Mouse (Mus musculus) stomach, postnatal 0 days (tissue): ENCODE data around the gene Atp4b. TPM values are rescaled to one million over a fixed set of nuclear protein-coding genes. Genes with fewer than 3 reads are reported as not detected.

ENCODE experiments used
- ATAC-seq: fragments of 200-750 bp; cut with Nextera tagmentation; 2 replicates; pipeline ENCODE4 v1.8.0; 2017; ENCODE audit not compliant: low FRiP score, low TSS enrichment
- DNase-seq: peaks from one replicate; pipeline ENCODE4 v3.0.0-alpha.2; 2016; ENCODE audit warnings: low spot score
- H3K27ac ChIP-seq: fragments of 300-500 bp; sonication (generic); replicated peaks from 2 replicates; pipeline ENCODE4 v1.5.1; 2014; ENCODE audit warnings: mild to moderate bottlenecking, control low read depth
- H3K27me3 ChIP-seq: fragments of 300-500 bp; sonication (generic); 2 replicates; pipeline ENCODE4 v1.6.1; 2014; ENCODE audit warnings: low read length; ENCODE audit not compliant: control insufficient read depth, insufficient read depth
- H3K36me3 ChIP-seq: fragments of 300-500 bp; sonication (generic); 2 replicates; pipeline ENCODE4 v1.6.1; 2014; ENCODE audit warnings: low read length, mixed read lengths; ENCODE audit not compliant: control insufficient read depth, insufficient read depth
- H3K4me1 ChIP-seq: fragments of 300-500 bp; sonication (generic); replicated peaks from 2 replicates; pipeline ENCODE4 v1.6.1; 2014; ENCODE audit warnings: antibody characterized with exemption; ENCODE audit not compliant: control insufficient read depth, insufficient read depth
- H3K4me2 ChIP-seq: fragments of 300-500 bp; sonication (generic); replicated peaks from 2 replicates; pipeline ENCODE4 v1.6.1; 2014; ENCODE audit warnings: low read depth, mild to moderate bottlenecking, control low read depth, moderate library complexity
- H3K4me3 ChIP-seq: fragments of 300-500 bp; sonication (generic); 2 replicates; pipeline ENCODE4 v1.5.1; 2014; ENCODE audit warnings: low read depth, low read length, control low read depth
- H3K9ac ChIP-seq: fragments of 300-500 bp; sonication (generic); 2 replicates; pipeline ENCODE4 v1.6.1; 2014; ENCODE audit warnings: mild to moderate bottlenecking, low read length, control low read depth, mixed read lengths
- H3K9me3 ChIP-seq: fragments of 300-500 bp; sonication (generic); 2 replicates; pipeline ENCODE4 v1.6.1; 2016; ENCODE audit warnings: low read length; ENCODE audit not compliant: control insufficient read depth
- CTCF ChIP-seq: IDR thresholded peaks from 2 replicates; pipeline ENCODE4 v1.5.1; 2016; ENCODE audit warnings: antibody characterized with exemption, low read depth, mild to moderate bottlenecking, moderate library complexity
- EP300 ChIP-seq: optimal IDR thresholded peaks from 2 replicates; pipeline ENCODE3; 2016; ENCODE audit warnings: antibody characterized with exemption
- WGBS: fragments of 180-500 bp; shearing (Covaris S2); extraction: QIAGEN DNeasy Blood & Tissue Kit; methylation state at CpG from one replicate; pipeline ENCODE4 v1.1.7; 2014; 5-methylcytosine and 5-hydroxymethylcytosine counted together
- polyA plus RNA-seq: library from polyadenylated mRNA; unstranded; fragments of >200 nt; fragmentation: Nextera tagmentation; extraction: Ambion mirVana; gene quantifications from 2 replicates; pipeline ENCODE4 v1.2.1, GENCODE M21; 2015

The Atp4b gene
- polyA plus RNA-seq, 1 experiment from 2014 or later, result 776 TPM

DNA sequence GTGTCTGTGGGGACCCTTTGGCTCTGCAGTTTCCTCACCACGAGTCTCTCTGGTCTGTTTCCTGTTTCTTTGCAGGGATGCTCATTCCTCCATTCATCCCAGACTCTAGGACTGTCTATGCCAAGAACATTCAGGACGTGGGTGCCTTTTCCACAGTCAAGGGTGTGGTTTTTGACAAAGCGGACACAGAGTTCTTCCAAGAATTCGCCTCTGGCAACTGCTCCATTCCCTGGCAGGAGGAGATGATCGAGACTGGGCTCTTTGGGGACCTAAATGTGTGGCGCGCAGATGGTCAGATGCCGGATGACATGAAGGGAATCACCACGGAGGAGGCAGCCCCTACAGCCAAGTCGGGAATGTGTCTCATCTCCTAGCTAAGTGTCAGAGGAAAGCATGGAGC, 19.3 kb upstream of the Atp4b start:
- TF ChIP-seq EP300 (no peak), CTCF (no peak)
- no peaks in the 10 kb centered on the region for H3K4me1 ChIP-seq
- H3K27ac ChIP-seq, result no peak overlapping the region
- no peaks in the 10 kb centered on the region for H3K27me3 ChIP-seq
- H3K9me3 ChIP-seq, result no peaks in the 10 kb centered on the region
- H3K36me3 ChIP-seq, result no peaks in the 10 kb centered on the region
- no peak overlapping the region for H3K9ac ChIP-seq
- WGBS, result 70% methylated on average over 10 of the region's 10 CpGs
- no peak overlapping the region for H3K4me2 ChIP-seq
- H3K4me3 ChIP-seq, result no peak overlapping the region
- DNase-seq (no peak), ATAC-seq (no peak)

DNA sequence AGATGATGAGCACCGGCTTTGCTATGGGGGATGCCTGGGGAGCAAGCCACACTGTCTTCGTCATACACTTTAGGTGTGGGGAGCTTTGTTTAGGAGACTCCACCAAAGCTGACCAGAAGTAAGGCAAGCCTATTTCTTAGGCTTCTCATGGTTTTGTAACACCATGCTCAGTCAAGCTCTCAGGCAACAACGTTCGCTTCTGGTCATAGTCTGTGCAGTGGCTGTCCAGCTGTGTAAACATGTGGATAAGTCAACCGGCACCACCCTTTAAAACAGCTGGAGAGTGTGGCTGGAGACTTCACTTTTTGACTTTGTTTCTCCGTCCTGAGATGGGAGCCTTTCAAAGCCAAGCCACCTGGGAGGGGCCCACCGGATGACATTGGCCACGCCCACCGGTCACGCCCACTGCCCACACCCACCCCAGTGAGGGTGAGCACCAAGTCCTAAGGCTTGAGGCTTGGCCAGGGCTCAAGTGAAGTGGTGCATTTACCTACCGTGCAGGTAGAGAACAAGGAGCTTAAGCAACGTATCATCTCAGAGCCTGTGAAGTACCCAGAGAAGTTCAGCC, 17.3 kb upstream of the Atp4b start:
- no peak overlapping the region for H3K4me2 ChIP-seq
- H3K4me1 ChIP-seq, result no peaks in the 10 kb centered on the region
- no peak for TF ChIP-seq EP300
- TF ChIP-seq CTCF, result no peak
- H3K27ac ChIP-seq, result no peak overlapping the region
- ATAC-seq (no peak), DNase-seq (no peak)
- H3K27me3 ChIP-seq, result no peaks in the 10 kb centered on the region
- H3K36me3 ChIP-seq, result no peaks in the 10 kb centered on the region
- no peaks in the 10 kb centered on the region for H3K9me3 ChIP-seq
- no peak overlapping the region for H3K4me3 ChIP-seq
- no peak overlapping the region for H3K9ac ChIP-seq
- whole genome bisulfite sequencing, result 33% methylated on average over 12 of the region's 12 CpGs

DNA sequence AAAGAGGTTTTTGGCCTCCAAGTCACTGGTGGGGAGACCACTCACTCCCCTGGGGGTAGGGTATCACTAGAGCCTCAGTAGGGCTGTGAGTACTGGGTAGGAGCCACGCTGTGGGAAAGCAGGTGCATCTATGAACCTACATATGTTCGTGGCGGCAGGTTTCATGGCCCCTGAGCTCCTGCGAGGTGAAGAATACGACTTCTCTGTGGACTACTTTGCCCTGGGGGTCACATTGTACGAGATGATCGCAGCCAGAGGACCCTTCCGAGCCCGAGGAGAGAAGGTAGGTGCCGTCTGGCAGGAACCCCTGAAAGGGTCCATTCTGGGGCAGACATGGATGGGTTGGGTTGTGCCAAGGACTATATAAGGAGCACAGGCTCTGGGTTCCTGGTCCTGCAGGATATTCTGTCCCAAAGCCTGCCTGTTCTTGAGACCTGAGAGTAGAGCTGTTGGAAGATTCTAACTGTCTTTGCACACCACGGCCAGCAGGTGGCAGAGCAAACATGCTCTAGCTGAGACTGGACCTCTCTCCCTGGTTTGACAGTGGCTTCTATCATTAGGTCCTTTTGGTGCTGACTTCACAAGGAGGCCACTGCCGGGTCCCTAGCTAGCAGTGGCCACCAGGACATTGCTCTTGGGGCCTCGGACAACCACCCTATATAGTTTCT, 16.4 kb upstream of the Atp4b start:
- TF ChIP-seq CTCF, result peak; percentile 91
- TF ChIP-seq EP300, result no peak
- Histone ChIP-seq H3K9ac (no peak overlapping the region), H3K4me2 (no peak overlapping the region), H3K27ac (no peak overlapping the region), H3K27me3 (no peaks in the 10 kb centered on the region), H3K4me1 (no peaks in the 10 kb centered on the region), H3K4me3 (no peak overlapping the region), H3K9me3 (no peaks in the 10 kb centered on the region), H3K36me3 (no peaks in the 10 kb centered on the region)
- DNase-seq (peak; percentile 69), ATAC-seq (no peak)
- WGBS, result 64% methylated on average over 13 of the region's 13 CpGs

DNA sequence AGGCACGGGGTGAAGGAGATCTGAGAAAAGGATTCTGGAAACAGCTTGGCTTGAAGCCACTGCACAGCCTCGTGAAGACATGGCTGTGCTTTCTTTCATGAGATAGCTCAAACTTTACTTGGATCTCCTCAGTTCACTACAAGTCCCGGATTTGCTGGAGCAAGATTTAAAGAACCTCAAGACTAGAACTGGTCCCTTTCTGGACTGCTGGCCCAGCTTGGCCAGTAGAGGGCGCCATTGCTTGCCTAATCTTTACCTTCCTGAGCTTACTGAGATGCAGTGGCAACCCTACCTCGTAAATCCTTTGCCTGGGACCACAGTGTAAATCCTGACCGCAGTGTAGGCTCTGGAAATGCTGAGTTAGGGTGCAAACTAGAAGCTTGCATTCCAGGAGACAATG, 15.0 kb upstream of the Atp4b start:
- Histone ChIP-seq H3K4me3 (no peak overlapping the region), H3K9me3 (no peaks in the 10 kb centered on the region), H3K27ac (no peak overlapping the region), H3K36me3 (no peaks in the 10 kb centered on the region), H3K9ac (no peak overlapping the region), H3K4me2 (no peak overlapping the region), H3K4me1 (no peaks in the 10 kb centered on the region), H3K27me3 (no peaks in the 10 kb centered on the region)
- DNase-seq (peak; percentile 71), ATAC-seq (peak; percentile 63; the same call in 1 of the 2 replicates)
- TF ChIP-seq CTCF (peak; percentile 86), EP300 (no peak)
- 20% methylated on average over 6 of the region's 6 CpGs for WGBS

DNA sequence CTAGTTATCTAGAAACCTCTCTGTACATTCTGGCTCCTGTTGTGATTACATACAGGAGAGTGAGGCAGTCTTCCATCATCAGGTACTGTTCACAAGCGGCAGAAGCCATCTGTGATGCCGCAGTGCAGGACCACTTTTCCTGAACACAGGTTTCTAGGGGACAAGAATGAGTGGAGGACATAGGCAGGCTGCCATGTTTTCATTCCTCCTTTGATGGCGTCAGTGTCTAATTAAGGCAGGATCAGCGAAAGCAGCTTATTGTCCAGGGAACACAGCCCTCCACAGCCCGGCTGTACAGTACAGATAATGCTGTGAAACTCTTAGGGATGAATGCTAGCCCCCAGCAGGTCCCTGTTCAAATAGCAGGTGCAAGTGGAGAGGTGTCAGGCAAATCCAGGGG, 9.4 kb upstream of the Atp4b start:
- no peaks in the 10 kb centered on the region for H3K4me1 ChIP-seq
- no peaks in the 10 kb centered on the region for H3K9me3 ChIP-seq
- H3K27ac ChIP-seq, result no peak overlapping the region
- no peak for DNase-seq
- WGBS, result 86% methylated on average over 5 of the region's 5 CpGs
- no peak overlapping the region for H3K9ac ChIP-seq
- H3K27me3 ChIP-seq, result no peaks in the 10 kb centered on the region
- H3K36me3 ChIP-seq, result no peaks in the 10 kb centered on the region
- H3K4me3 ChIP-seq, result no peak overlapping the region
- TF ChIP-seq EP300 (no peak), CTCF (no peak)
- ATAC-seq, result no peak
- H3K4me2 ChIP-seq, result no peak overlapping the region

DNA sequence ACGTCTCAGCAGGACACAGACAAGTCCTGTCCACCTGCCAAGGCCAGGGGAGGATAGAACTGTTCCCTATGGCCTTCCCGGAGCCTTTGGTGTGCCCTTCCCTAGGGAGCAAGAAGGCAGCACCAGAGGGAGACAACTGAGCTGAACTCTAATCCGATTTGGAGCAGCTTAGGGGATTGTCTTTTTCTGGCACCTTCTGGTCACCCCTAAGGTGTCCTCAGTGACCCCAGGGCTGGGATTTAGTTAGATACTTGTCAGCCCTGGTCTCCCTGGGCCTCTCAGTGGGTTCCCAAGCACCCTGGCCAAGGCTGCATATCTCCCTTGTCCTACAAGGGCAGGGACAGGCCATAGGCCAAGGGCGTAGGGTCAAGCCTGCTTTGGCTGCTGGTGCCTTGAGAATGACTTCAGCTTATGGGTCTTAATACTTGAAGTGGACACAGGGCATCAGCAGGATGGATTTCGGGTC, 8.1 kb upstream of the Atp4b start, which contains the start of gene Grk1:
Gene Grk1 (plus strand): TSS at position 416 of the 466 bp plus-strand sequence.
- TF ChIP-seq EP300, result no peak
- TF ChIP-seq CTCF, result no peak

More for the DNA sequence above, 8.1 kb upstream of the Atp4b start, which contains the start of gene Grk1:
- Histone ChIP-seq H3K36me3 (no peaks in the 10 kb centered on the region), H3K27ac (no peak within 1 kb of the TSS), H3K9me3 (no peaks in the 10 kb centered on the region), H3K27me3 (no peaks in the 10 kb centered on the region), H3K4me2 (no peak within 1 kb of the TSS), H3K4me1 (no peaks in the 10 kb centered on the region), H3K4me3 (no peak within 1 kb of the TSS), H3K9ac (no peak within 1 kb of the TSS)
- WGBS, result 84% methylated on average over 5 of the region's 5 CpGs
- DNase-seq (no peak), ATAC-seq (no peak)
